ENCODE assay signal across 8 mouse cellular contexts in genomic region chr5:140611611-140612185, GRCm38 (mm10). TPM values are rescaled to one million over a fixed set of nuclear protein-coding genes. Genes with fewer than 3 reads are reported as not detected.
DNase-seq lines count a peak whose midpoint lies in the region; ATAC-seq lines count a peak whose summit lies in the region.

No protein-coding gene starts in this region.

- peak overlapping the region; percentile 89 for H3K27ac ChIP-seq in kidney, embryonic 14.5 days (ENCODE audit: low read depth, low read length)
- peak overlapping the region; percentile 91 for H3K27ac ChIP-seq in midbrain, embryonic 14.5 days (replicated peaks; ENCODE audit: low read depth, low read length)

- no peaks in the 10 kb centered on the region for H3K27me3 ChIP-seq in kidney, embryonic 14.5 days (ENCODE audit: control insufficient read depth, insufficient read depth, low read length)
- H3K27me3 ChIP-seq in midbrain, embryonic 14.5 days (ENCODE audit: control insufficient read depth, insufficient read depth, low read length) = peaks cover 13% of the 10 kb centered on the region

- H3K36me3 ChIP-seq in kidney, embryonic 14.5 days (ENCODE audit: control insufficient read depth, insufficient read depth, low read length) = peaks cover 28% of the 10 kb centered on the region
- H3K36me3 ChIP-seq in midbrain, embryonic 14.5 days (ENCODE audit: control insufficient read depth, insufficient read depth, low read length) = peaks cover 21% of the 10 kb centered on the region

- H3K9me3 ChIP-seq in kidney, embryonic 14.5 days (ENCODE audit: control insufficient read depth, low read length) = no peaks in the 10 kb centered on the region
- no peaks in the 10 kb centered on the region for H3K9me3 ChIP-seq in midbrain, embryonic 14.5 days (ENCODE audit: control insufficient read depth, low read length)

- peaks cover 48% of the 10 kb centered on the region for H3K4me1 ChIP-seq in kidney, embryonic 14.5 days (ENCODE audit: control insufficient read depth, insufficient read depth, low read length)
- H3K4me1 ChIP-seq in midbrain, embryonic 14.5 days (ENCODE audit: control insufficient read depth, insufficient read depth, low read length) = peaks cover 43% of the 10 kb centered on the region

- peak overlapping the region; percentile 88 for H3K4me2 ChIP-seq in kidney, embryonic 14.5 days (replicated peaks; ENCODE audit: low read depth, low read length)
- peak overlapping the region; percentile 82 for H3K4me2 ChIP-seq in midbrain, embryonic 14.5 days (ENCODE audit: low read length)

- ATAC-seq in kidney, embryonic 14.5 days (ENCODE audit: low FRiP score, low TSS enrichment) = no peak
- ATAC-seq in midbrain, embryonic 14.5 days (ENCODE audit: low FRiP score, low TSS enrichment) = no peak; the same call in 1 of the 2 replicates
- ATAC-seq in monocyte, adult 5-6 weeks (replicated peaks; ENCODE audit: insufficient number of reproducible peaks, low FRiP score, low TSS enrichment, poor library complexity, severe bottlenecking) = no peak

- H3K9ac ChIP-seq in kidney, embryonic 14.5 days (ENCODE audit: low read depth, low read length) = peak overlapping the region; percentile 86
- peak overlapping the region; percentile 42 for H3K9ac ChIP-seq in midbrain, embryonic 14.5 days (replicated peaks; ENCODE audit: low read length)

- H3K4me3 ChIP-seq in kidney, embryonic 14.5 days (ENCODE audit: low read length) = peak overlapping the region; percentile 69
- peak overlapping the region; percentile 19 for H3K4me3 ChIP-seq in midbrain, embryonic 14.5 days (replicated peaks; ENCODE audit: low read depth, low read length)

- 22% methylated on average over 15 of the region's 15 CpGs for WGBS in kidney, embryonic 14.5 days
- 5% methylated on average over 15 of the region's 15 CpGs for WGBS in midbrain, embryonic 14.5 days

- no peak for DNase-seq in kidney, adult 8-10 months
- peak; percentile 70 for DNase-seq in embryo, embryonic 10 days (ENCODE audit: low spot score)
- peak; percentile 44 for DNase-seq in induced T-regulatory cell, adult 2 months (ENCODE audit: low read depth)
- DNase-seq in midbrain, embryonic 14.5 days = peak; percentile 74
- no peak for DNase-seq in thymus, postnatal 36 days
- no peak for DNase-seq in yolk sac, embryonic 10.5 days (ENCODE audit: low spot score)

RNA-seq across cellular contexts. Expression of gene Lfng, which starts 4.6 kb away (rescaled TPM):
- 32.2 and 39.0 TPM in 2 replicates for polyA plus RNA-seq in kidney, embryonic 14.5 days (2014; fragmentation: Nextera tagmentation; extraction: Ambion mirVana)
- 20.5 and 25.2 TPM in 2 replicates for polyA plus RNA-seq in midbrain, embryonic 14.5 days (2014; fragmentation: Nextera tagmentation; extraction: Ambion mirVana)
- 274 to 469 TPM (median 297 TPM) in 3 replicates for total RNA-seq in monocyte, adult 5-6 weeks (2017)

RNA-seq across cellular contexts. Expression of gene Ttyh3, which starts 37.1 kb away (rescaled TPM):
- 40.0 and 48.5 TPM in 2 replicates for polyA plus RNA-seq in kidney, embryonic 14.5 days (2014; fragmentation: Nextera tagmentation; extraction: Ambion mirVana)
- polyA plus RNA-seq in midbrain, embryonic 14.5 days (2014; fragmentation: Nextera tagmentation; extraction: Ambion mirVana) = 72.1 and 86.7 TPM in 2 replicates
- 12.6 to 29.2 TPM (median 15.6 TPM) in 3 replicates for total RNA-seq in monocyte, adult 5-6 weeks (2017)

RNA-seq across cellular contexts. Expression of gene Grifin, which starts 46.8 kb away (rescaled TPM):
- polyA plus RNA-seq in kidney, embryonic 14.5 days (2014; fragmentation: Nextera tagmentation; extraction: Ambion mirVana) = 0.34 TPM in 1 of 2 replicates, not detected in the other
- polyA plus RNA-seq in midbrain, embryonic 14.5 days (2014; fragmentation: Nextera tagmentation; extraction: Ambion mirVana) = not detected in 2 replicates
- not detected in 3 replicates for total RNA-seq in monocyte, adult 5-6 weeks (2017)

Comparison
In these comparisons a context has a peak if more than half of its experiments do, and no peak if none do; other contexts are left out.
1. DNase-seq: peak in embryo, embryonic 10 days (single experiment), induced T-regulatory cell, adult 2 months (single experiment) and midbrain, embryonic 14.5 days (single experiment); none in kidney, adult 8-10 months (0 of 2), thymus, postnatal 36 days (0 of 2) and yolk sac, embryonic 10.5 days (single experiment).